In genomic region chr8:104009306-104009705, GRCm38 (mm10) we compare ENCODE assay signal across 19 mouse cellular contexts.
"Had no signal": no experiment of that assay in that cellular context is flagged by ENCODE, and none has a peak within 500 bp of the region (broad histone marks: within the 10 kb centered on the region; RNA-seq: fewer than 3 reads in every experiment).

No protein-coding gene starts in this region.

- H3K9me3 ChIP-seq: kidney, embryonic 15.5 days; neural tube, embryonic 12.5 days; neural tube, embryonic 15.5 days had no signal

- H3K9ac ChIP-seq: kidney, embryonic 15.5 days; liver, embryonic 14.5 days; neural tube, embryonic 12.5 days; neural tube, embryonic 15.5 days had no signal

- H3K36me3 ChIP-seq: kidney, embryonic 15.5 days; neural tube, embryonic 12.5 days; neural tube, embryonic 15.5 days had no signal

- H3K4me1 ChIP-seq: kidney, embryonic 15.5 days; neural tube, embryonic 12.5 days; neural tube, embryonic 15.5 days had no signal

- DNase-seq: kidney, adult 11 months; kidney, adult 8-10 months; kidney, postnatal 10 days; kidney, postnatal 36 days; lung, adult 18-20 months; lung, postnatal 36 days; midbrain, embryonic 14.5 days; right cerebral cortex, postnatal 4 days; thymus, adult 2 months; thymus, postnatal 14 days; thymus, postnatal 4 days had no signal

- H3K27ac ChIP-seq: kidney, embryonic 15.5 days; liver, embryonic 14.5 days; neural tube, embryonic 12.5 days; neural tube, embryonic 15.5 days; stomach, postnatal 0 days had no signal

- H3K4me3 ChIP-seq: kidney, embryonic 15.5 days; neural tube, embryonic 12.5 days; neural tube, embryonic 15.5 days had no signal

- H3K27me3 ChIP-seq: kidney, embryonic 15.5 days; neural tube, embryonic 12.5 days; neural tube, embryonic 15.5 days had no signal

- H3K4me2 ChIP-seq: kidney, embryonic 15.5 days; liver, embryonic 11.5 days; midbrain, embryonic 11.5 days; neural tube, embryonic 12.5 days; neural tube, embryonic 15.5 days had no signal

- ATAC-seq: lung, postnatal 0 days had no signal
